Mouse (Mus musculus) ES-E14 (cell line): ENCODE measurements around the gene Shisal2b.

ENCODE experiments used
- CHD2 ChIP-seq: IDR thresholded peaks from 2 replicates; pipeline ENCODE4 v1.6.1; 2014; ENCODE audit warnings: mild to moderate bottlenecking, low read depth, low read length, inconsistent platforms
- HCFC1 ChIP-seq: IDR thresholded peaks from 2 replicates; pipeline ENCODE4 v1.6.1; 2012; ENCODE audit warnings: low read length, inconsistent platforms, borderline replicate concordance; ENCODE audit not compliant: insufficient read depth
- ZC3H11A ChIP-seq: IDR thresholded peaks from 2 replicates; pipeline ENCODE4 v1.6.1; 2012; ENCODE audit warnings: low read depth, mild to moderate bottlenecking, inconsistent platforms, low read length, borderline replicate concordance
- ZNF384 ChIP-seq: IDR thresholded peaks from 2 replicates; pipeline ENCODE4 v1.6.1; 2012; ENCODE audit warnings: low read depth, low read length, inconsistent platforms

DNA sequence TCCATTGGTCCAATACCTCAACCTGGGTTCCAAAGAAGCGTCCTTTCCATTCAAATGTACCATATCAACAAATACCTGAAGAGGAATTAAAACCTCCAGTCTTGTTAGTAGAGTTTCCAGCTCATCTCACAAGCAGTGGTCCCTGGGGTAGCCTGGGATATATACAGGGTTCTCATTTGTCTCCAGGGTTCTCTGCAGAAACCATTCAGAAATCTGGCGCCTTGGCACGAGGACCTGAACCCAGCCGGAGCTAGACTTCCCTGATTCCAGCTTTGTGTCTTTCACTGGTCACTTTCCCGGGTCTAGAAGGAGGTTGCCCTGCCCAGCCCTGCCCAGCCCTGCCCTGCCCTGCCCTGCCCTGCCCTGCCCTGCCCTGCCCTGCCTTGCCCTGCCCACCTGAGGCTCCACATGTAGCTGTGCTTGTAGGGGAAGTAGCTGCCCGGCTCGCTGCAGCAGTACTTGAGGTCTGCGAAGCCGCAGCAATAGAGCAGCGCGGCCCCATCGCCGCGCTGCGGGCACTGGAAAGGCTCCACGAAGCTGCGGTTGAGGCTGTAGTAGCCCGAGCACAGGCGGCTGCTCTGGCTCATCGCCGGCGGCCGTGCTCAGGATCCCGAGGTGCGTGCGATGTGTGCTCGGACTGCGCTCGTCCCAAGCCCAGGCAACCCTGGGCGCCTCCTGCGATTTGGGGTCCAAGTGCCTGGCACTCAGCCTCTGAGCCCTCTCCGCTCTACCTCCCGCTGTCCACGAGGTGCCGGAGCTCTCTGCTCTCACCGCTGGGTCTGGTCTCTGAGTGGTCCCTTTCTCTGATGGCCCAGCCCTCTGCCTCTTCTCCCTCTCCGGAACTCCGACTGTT, at the start of gene Shisal2b:
- TF ChIP-seq HCFC1, result no peak
- no peak for TF ChIP-seq CHD2
- no peak for TF ChIP-seq ZC3H11A
- no peak for TF ChIP-seq ZNF384
